ENCODE assay signal across 22 mouse cellular contexts in the genomic region with DNA sequence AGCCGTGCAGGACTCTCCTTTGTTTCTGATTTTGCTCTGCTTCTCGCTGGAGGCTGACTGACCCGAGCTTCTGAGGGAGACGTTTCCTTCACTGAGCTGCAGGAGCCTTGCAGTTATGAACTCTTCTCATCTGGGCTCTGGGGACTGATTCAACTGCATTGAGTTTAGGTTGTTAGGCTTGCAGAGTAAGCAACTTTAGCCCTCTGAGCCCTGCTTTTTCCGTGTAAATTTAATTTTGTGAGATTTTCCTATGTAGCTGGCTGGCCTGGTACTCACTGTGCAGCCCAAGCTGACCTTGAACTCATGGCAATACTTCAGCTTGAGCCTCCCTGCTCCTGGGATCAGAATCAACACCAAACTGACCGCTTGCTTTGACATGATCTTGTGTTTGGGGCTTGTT. TPM values are rescaled to one million over a fixed set of nuclear protein-coding genes. Genes with fewer than 3 reads are reported as not detected.
A peak's percentile ranks its signal among the peaks of the same experiment; 100 is the strongest.
DNase-seq lines count a peak whose midpoint lies in the region; ATAC-seq lines count a peak whose summit lies in the region.
"Had no signal": no experiment of that assay in that cellular context is flagged by ENCODE, and none has a peak within 500 bp of the region (broad histone marks: within the 10 kb centered on the region; RNA-seq: fewer than 3 reads in every experiment).

No protein-coding gene starts in this region.

- no peaks in the 10 kb centered on the region for H3K27me3 ChIP-seq in hindbrain, embryonic 10.5 days (ENCODE audit: insufficient read depth, poor library complexity, severe bottlenecking)
- no peaks in the 10 kb centered on the region for H3K27me3 ChIP-seq in hindbrain, embryonic 14.5 days (ENCODE audit: control insufficient read depth, insufficient read depth, low read length)
- H3K27me3 ChIP-seq in midbrain, embryonic 11.5 days (ENCODE audit: control insufficient read depth, insufficient read depth, low read length), result no peaks in the 10 kb centered on the region
- H3K27me3 ChIP-seq in midbrain, embryonic 10.5 days (ENCODE audit: low read depth, poor library complexity, severe bottlenecking), result no peaks in the 10 kb centered on the region
- H3K27me3 ChIP-seq: heart, embryonic 12.5 days; hindbrain, embryonic 15.5 days had no signal

- H3K27ac ChIP-seq in hindbrain, embryonic 10.5 days, result no peak overlapping the region
- H3K27ac ChIP-seq in hindbrain, embryonic 14.5 days, result no peak overlapping the region
- no peak overlapping the region for H3K27ac ChIP-seq in midbrain, embryonic 11.5 days (ENCODE audit: low read depth, low read length)
- H3K27ac ChIP-seq in midbrain, embryonic 10.5 days (replicated peaks), result no peak overlapping the region
- H3K27ac ChIP-seq: heart, embryonic 15.5 days; hindbrain, embryonic 15.5 days had no signal

- H3K4me3 ChIP-seq in hindbrain, embryonic 10.5 days, result no peak overlapping the region
- H3K4me3 ChIP-seq in hindbrain, embryonic 14.5 days (replicated peaks; ENCODE audit: low read length), result no peak overlapping the region
- H3K4me3 ChIP-seq in midbrain, embryonic 11.5 days (ENCODE audit: low read depth, low read length), result no peak overlapping the region
- H3K4me3 ChIP-seq in midbrain, embryonic 10.5 days, result no peak overlapping the region
- H3K4me3 ChIP-seq: heart, embryonic 12.5 days; heart, embryonic 15.5 days; hindbrain, embryonic 15.5 days had no signal

- ATAC-seq in hindbrain, embryonic 14.5 days (ENCODE audit: low FRiP score), result no peak
- no peak for ATAC-seq in midbrain, embryonic 11.5 days (ENCODE audit: low FRiP score)
- ATAC-seq: activated CD4-positive, CD25-positive, alpha-beta regulatory T cell, adult 4 months; forebrain, embryonic 14.5 days; inflammation-experienced regulatory T-cells, adult 6 months; intestine, embryonic 16.5 days had no signal

- H3K36me3 ChIP-seq in hindbrain, embryonic 10.5 days, result no peaks in the 10 kb centered on the region
- H3K36me3 ChIP-seq in hindbrain, embryonic 14.5 days (replicated peaks; ENCODE audit: control insufficient read depth, insufficient read depth), result no peaks in the 10 kb centered on the region
- no peaks in the 10 kb centered on the region for H3K36me3 ChIP-seq in midbrain, embryonic 11.5 days (ENCODE audit: control insufficient read depth, insufficient read depth, low read length)
- no peaks in the 10 kb centered on the region for H3K36me3 ChIP-seq in midbrain, embryonic 10.5 days
- H3K36me3 ChIP-seq: heart, embryonic 12.5 days; heart, embryonic 15.5 days; hindbrain, embryonic 15.5 days had no signal

- H3K4me1 ChIP-seq in hindbrain, embryonic 10.5 days (replicated peaks), result peaks cover 30% of the 10 kb centered on the region
- H3K4me1 ChIP-seq in hindbrain, embryonic 14.5 days (replicated peaks; ENCODE audit: control insufficient read depth, insufficient read depth, low read length), result peaks cover 29% of the 10 kb centered on the region
- H3K4me1 ChIP-seq in midbrain, embryonic 11.5 days (ENCODE audit: control insufficient read depth, insufficient read depth, low read length), result peaks cover 14% of the 10 kb centered on the region
- H3K4me1 ChIP-seq in midbrain, embryonic 10.5 days, result peaks cover 48% of the 10 kb centered on the region
- H3K4me1 ChIP-seq: heart, embryonic 15.5 days had no signal

- no peak overlapping the region for H3K4me2 ChIP-seq in hindbrain, embryonic 14.5 days (replicated peaks)
- no peak overlapping the region for H3K4me2 ChIP-seq in midbrain, embryonic 11.5 days
- H3K4me2 ChIP-seq: heart, embryonic 12.5 days; heart, embryonic 15.5 days; hindbrain, embryonic 15.5 days had no signal

- DNase-seq in adrenal gland, adult (ENCODE audit: inconsistent age in 2 of 2, low spot score in 1 of 2), result peak; percentile 46 to 57
- no peak for DNase-seq in adrenal gland, adult 8-10 months
- peak; percentile 9 for DNase-seq in hindbrain, embryonic 10.5 days (ENCODE audit: low spot score)
- no peak for DNase-seq in hindbrain, embryonic 14.5 days (ENCODE audit: low spot score)
- peak; percentile 89 for DNase-seq in midbrain, embryonic 11.5 days (ENCODE audit: low spot score, missing footprints)
- no peak for DNase-seq in midbrain, embryonic 10.5 days (ENCODE audit: low spot score)
- DNase-seq: adrenal gland, postnatal 36 days; cerebellum, adult 18-20 months; cerebellum, adult 9-10 months; cerebellum, postnatal 14 days; gastrocnemius, postnatal 25 days; heart, adult 18-20 months; heart, postnatal 10 days; heart, postnatal 36 days had no signal

- H3K9me3 ChIP-seq in hindbrain, embryonic 10.5 days, result no peaks in the 10 kb centered on the region
- H3K9me3 ChIP-seq in hindbrain, embryonic 14.5 days (ENCODE audit: control insufficient read depth, low read length), result no peaks in the 10 kb centered on the region
- no peaks in the 10 kb centered on the region for H3K9me3 ChIP-seq in midbrain, embryonic 11.5 days (ENCODE audit: control insufficient read depth, low read length)
- H3K9me3 ChIP-seq in midbrain, embryonic 10.5 days (replicated peaks), result no peaks in the 10 kb centered on the region
- H3K9me3 ChIP-seq: heart, embryonic 12.5 days; heart, embryonic 15.5 days; hindbrain, embryonic 15.5 days had no signal

- no peak overlapping the region for H3K9ac ChIP-seq in hindbrain, embryonic 14.5 days
- no peak overlapping the region for H3K9ac ChIP-seq in midbrain, embryonic 11.5 days (ENCODE audit: low read length)
- H3K9ac ChIP-seq: heart, embryonic 12.5 days; heart, embryonic 15.5 days; hindbrain, embryonic 15.5 days had no signal

- 47% methylated on average over 6 of the region's 6 CpGs for WGBS in hindbrain, embryonic 10.5 days
- 37% methylated on average over 6 of the region's 6 CpGs for WGBS in hindbrain, embryonic 14.5 days
- WGBS in midbrain, embryonic 11.5 days, result 41% methylated on average over 6 of the region's 6 CpGs
- WGBS in midbrain, embryonic 10.5 days, result 58% methylated on average over 6 of the region's 6 CpGs

RNA-seq across cellular contexts. Expression of a gene that starts 4.9 kb away (rescaled TPM):
- 1 to 10 TPM in 1 of 4 experiments, under 1 TPM in 3; 0.38 to 1.6 (median 0.81) TPM for total RNA-seq in adrenal gland, adult 8-10 months (2022)
- polyA plus RNA-seq in hindbrain, embryonic 10.5 days (2016; fragmentation: Nextera tagmentation; extraction: Ambion mirVana), result 2.9 and 3.2 TPM in 2 replicates
- 10.3 and 12.9 TPM in 2 replicates for polyA plus RNA-seq in hindbrain, embryonic 14.5 days (2014; fragmentation: Nextera tagmentation; extraction: Ambion mirVana)
- polyA plus RNA-seq in midbrain, embryonic 11.5 days (2014; fragmentation: Nextera tagmentation; extraction: Ambion mirVana), result 5.8 and 6.6 TPM in 2 replicates
- polyA plus RNA-seq in midbrain, embryonic 10.5 days (2016; fragmentation: Nextera tagmentation; extraction: Ambion mirVana), result 3.1 and 3.4 TPM in 2 replicates
- total RNA-seq: gastrocnemius, adult 8-10 months; gastrocnemius, postnatal 25 days; heart, adult 18-20 months; heart, postnatal 36 days had no signal
- polyA plus RNA-seq: activated CD4-positive, CD25-positive, alpha-beta regulatory T cell, adult 4 months; inflammation-experienced regulatory T-cells, adult 6 months had no signal

RNA-seq across cellular contexts. Expression of a gene that starts 5.7 kb away (rescaled TPM):
- 10 to 100 TPM; 10.1 to 24.2 (median 16.8) TPM for total RNA-seq in adrenal gland, adult 8-10 months (2022)
- 6.5 and 8.3 TPM in 2 replicates for polyA plus RNA-seq in hindbrain, embryonic 10.5 days (2016; fragmentation: Nextera tagmentation; extraction: Ambion mirVana)
- 23.0 and 26.3 TPM in 2 replicates for polyA plus RNA-seq in hindbrain, embryonic 14.5 days (2014; fragmentation: Nextera tagmentation; extraction: Ambion mirVana)
- polyA plus RNA-seq in midbrain, embryonic 11.5 days (2014; fragmentation: Nextera tagmentation; extraction: Ambion mirVana), result 11.3 and 11.8 TPM in 2 replicates
- polyA plus RNA-seq in midbrain, embryonic 10.5 days (2016; fragmentation: Nextera tagmentation; extraction: Ambion mirVana), result 4.8 and 7.0 TPM in 2 replicates

Comparison
In these comparisons a context has a peak if more than half of its experiments do, and no peak if none do; other contexts are left out.
1. DNase-seq: peak in adrenal gland, adult (2 of 2), hindbrain, embryonic 10.5 days (single experiment) and midbrain, embryonic 11.5 days (single experiment); none in adrenal gland, adult 8-10 months (single experiment), hindbrain, embryonic 14.5 days (single experiment) and midbrain, embryonic 10.5 days (single experiment).